Mouse (Mus musculus): ENCODE measurements around the gene Drap1. TPM values are rescaled to one million over a fixed set of nuclear protein-coding genes. Genes with fewer than 3 reads are reported as not detected.

Drap1 gene
- total RNA-seq, 1 experiment from 2014 or later = 91.6 TPM

DNA sequence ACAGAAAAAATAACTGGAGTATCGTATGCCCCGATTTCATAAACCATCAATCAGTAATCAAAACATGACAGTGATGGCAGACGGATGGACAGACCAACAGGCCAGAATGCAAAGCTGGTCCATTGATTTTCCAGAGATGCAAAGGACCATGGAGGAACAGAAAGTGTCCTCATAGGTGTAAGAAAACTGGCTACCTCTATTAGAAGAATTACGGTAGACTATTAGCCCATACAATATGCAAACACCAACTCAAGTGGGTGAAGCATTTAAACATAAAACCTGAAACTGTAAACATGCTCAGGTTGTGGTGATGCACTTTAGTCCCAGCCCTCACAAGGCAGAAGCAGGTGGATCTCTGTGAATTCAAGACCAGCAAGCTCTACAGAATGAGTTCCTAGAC is 29.4 kb downstream of the Drap1 start:
- ATAC-seq (ENCODE audit: extremely low read depth, insufficient number of reproducible peaks, low FRiP score, poor library complexity, severe bottlenecking) = no peak

DNA sequence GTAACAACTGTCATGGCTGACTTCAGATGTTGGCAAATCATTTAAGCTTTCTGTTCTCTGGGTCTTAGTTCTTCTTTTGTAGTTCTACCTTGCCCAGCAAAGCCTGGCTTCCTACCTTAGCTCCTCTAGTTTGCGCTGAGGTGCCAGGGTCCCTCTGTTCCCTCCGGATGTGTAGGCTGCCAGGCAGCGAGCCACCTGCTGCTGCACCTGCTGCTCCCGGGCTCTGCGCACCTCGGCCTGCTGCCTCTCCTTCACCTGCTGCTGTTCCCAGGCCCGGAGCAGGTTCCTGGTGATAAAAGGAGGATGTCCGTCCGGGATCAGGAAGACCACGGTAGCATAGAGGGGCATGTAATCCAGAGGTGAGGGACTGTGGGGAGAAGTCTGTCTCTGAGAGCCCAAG is 30.6 kb downstream of the Drap1 start:
- no peak for ATAC-seq (ENCODE audit: extremely low read depth, insufficient number of reproducible peaks, low FRiP score, poor library complexity, severe bottlenecking)

DNA sequence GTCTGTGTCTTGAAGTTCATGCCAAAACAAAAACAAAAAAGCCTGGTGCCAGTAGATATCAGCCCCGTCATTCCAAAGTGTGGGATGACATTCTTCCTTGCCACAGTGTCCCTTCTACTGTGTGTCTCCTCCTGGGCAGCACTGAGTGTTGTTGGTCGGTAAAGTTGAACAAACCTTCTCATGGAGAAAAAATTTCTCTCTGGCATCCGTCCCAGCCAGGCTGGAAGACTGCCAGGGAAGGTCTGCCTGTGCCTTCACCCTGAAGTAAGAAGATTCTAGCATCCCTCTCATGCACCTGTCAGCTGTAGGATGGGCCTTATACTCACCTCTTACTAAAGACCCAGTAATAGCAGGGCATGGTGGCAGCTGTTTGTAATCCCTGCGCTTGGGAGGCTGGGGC is 31.9 kb downstream of the Drap1 start:
- ATAC-seq (ENCODE audit: extremely low read depth, insufficient number of reproducible peaks, low FRiP score, poor library complexity, severe bottlenecking) = no peak

DNA sequence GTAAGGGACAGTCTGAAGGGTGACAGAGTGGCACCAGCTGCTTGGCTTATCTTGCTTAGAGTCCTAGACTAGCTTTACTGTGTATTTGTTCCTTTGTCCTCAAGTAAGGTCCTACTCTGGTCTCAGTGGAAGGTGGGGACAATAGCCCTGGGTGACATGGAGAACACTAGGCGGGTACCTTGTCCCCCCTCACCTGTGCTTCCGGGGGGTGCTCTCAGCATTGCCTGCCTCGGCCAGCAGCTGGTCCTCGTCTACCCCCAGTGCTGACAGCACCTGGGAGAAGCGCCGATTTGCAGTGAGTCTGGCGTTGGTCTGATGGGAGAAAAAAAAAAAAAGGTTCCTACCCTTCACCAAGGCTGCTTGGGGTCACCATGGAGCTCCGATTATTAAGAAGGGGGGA is 34.4 kb downstream of the Drap1 start:
- ATAC-seq (ENCODE audit: extremely low read depth, insufficient number of reproducible peaks, low FRiP score, poor library complexity, severe bottlenecking) = no peak

DNA sequence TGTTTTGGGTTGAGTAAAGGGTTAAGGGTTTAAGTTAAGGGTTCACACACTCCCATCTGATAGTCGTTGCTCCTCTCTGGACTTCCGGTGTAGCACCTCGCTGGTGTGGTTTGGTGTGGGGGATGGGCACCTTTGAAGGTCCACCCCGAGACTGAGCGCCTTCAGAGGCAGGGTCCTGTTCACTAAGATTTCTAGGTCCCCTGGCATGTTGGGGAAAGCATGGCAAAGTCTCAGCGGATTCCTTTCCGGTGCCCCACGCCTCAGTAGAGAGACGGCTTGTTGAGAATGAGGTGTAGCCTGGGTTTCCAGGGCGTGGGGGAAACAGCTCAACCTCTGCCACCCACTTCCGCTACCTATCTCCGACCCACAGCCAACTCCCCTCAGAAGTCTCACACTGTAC is 35.1 kb downstream of the Drap1 start:
- ATAC-seq (ENCODE audit: extremely low read depth, insufficient number of reproducible peaks, low FRiP score, poor library complexity, severe bottlenecking) = peak; percentile 57

DNA sequence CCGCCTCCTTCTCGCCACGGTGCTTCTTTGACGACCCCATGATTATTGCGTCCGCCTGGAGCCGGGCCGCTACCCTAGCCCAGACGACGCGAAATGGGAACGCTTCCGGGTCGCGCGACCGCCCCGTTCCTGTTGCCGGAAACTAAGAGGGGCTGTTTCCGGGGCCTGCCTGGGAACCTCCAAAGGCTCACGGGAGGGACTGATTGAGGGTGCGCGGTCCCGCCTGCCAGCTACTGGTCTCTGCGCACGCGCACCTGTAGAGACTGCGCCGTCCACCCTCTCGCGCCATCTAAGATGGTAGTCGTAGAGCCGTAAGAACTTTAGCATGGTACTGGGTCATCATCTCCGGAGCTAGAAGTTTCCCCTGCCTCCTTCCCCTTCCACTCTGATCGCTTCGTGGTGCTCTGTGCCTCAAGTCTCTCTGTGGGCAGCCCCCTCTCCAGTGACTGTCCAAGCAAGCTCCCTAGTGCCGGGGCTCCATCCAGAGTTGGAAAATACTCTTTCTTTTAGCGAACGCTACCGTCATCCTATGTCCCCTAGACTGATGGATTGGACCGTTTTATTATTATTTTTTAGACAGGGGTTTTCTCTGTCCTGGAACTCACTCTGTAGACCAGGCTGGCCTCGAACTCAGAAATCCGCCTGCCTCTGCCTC is 36.1 kb downstream of the Drap1 start, which contains the start of gene Sart1:
Gene Sart1 (minus strand): TSS at position 116 of the 655 bp plus-strand sequence.
- peak; percentile 86 for ATAC-seq (ENCODE audit: extremely low read depth, insufficient number of reproducible peaks, low FRiP score, poor library complexity, severe bottlenecking)

DNA sequence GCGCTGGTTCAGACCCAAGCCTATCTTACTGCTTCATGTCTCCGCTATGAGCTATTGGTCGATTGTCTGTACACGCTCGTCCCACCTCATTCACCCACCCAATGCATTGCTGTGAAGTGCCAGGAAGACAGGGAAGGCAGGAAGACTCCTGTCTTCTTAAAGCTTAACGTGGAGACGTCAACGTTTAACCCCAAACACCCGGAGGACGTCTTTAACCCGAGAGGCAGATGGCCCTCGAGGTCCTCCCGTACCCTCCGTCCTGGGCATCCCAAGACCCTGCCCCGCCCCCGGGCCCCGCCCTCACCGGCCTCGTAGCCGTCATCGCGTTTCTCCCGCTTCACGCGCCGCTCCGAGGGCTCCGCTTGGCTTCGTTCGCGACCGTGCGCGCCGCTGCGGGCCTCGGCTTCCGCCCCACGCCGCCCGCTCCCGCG is 36.8 kb downstream of the Drap1 start:
- ATAC-seq (ENCODE audit: extremely low read depth, insufficient number of reproducible peaks, low FRiP score, poor library complexity, severe bottlenecking) = no peak

DNA sequence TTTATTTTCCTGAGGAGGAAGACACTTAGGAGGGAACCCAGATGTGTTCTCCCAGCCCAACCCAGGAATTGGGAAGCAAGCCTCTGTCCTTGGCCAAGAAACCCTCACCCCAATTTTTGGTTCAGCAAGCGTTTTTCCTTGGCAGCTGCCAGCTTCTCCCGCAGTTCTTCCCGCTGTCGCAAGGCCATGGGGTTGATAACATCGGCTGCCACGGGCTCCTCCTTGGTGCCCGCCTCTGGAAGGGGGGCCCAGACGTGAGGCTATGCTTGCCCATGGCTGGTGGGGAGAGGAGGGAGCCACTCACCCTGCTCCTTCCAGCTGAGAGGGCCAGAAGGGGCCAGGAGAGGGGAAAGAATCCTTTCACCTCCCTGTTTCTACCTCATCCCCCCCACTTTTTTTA is 40.1 kb downstream of the Drap1 start:
- ATAC-seq (ENCODE audit: extremely low read depth, insufficient number of reproducible peaks, low FRiP score, poor library complexity, severe bottlenecking) = no peak

DNA sequence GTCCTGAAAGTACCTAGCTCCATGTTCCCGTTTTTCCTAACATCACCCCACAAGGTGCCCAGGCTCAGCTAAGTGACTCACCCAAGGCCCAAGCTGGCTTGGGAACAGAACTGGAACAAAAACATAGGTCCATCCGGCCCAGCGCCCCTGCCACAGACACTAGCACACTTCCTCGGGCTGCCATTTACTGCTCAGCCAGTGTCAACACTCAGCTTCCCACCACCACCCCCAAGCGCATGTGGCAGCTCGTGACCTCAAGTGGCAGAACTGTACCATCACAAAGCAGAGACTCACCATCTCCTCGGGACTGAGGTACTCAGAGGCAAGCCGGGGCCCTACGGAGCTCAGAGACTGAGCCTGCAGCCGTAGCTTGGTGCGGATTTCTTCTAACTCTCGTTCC is 41.5 kb downstream of the Drap1 start:
- no peak for ATAC-seq (ENCODE audit: extremely low read depth, insufficient number of reproducible peaks, low FRiP score, poor library complexity, severe bottlenecking)

DNA sequence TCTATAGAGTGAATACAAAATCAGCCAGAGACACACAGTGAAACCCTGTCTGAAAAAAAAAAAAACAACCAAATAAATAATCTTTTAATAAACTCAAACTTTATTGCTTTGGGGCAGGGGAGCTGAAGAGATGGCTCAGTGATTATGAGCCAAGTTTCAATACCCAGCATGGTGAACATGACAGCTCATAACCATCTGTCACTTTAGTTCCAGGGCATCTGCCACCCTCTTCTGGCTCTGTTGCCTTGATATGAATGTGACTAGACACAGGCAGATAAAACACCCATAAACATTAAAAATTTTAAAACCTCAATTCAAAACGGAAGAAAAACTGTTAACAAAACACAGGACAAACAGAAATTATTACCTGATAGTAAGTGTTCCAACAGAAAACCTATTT is 47.3 kb downstream of the Drap1 start:
- ATAC-seq (ENCODE audit: extremely low read depth, insufficient number of reproducible peaks, low FRiP score, poor library complexity, severe bottlenecking) = no peak

DNA sequence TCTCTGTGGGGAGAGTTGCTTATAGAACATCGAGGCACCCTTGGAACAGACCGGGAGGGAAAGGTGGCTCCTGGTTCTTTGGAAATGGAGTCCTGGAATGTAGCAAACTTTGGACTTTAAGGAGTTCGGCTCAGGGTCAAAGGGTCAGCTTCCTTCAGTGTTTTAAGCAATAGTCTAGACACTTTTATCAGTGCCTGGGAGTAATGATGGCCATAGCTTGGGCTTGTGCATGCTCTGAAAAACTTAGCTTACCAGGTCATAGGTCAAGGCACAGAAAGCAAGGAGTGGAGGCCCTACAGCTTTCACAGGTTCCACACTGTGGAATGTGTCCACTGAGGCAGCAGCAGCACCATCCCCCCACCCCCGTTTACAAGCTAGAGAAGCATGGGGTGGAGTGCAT is 50.0 kb downstream of the Drap1 start:
- ATAC-seq (ENCODE audit: extremely low read depth, insufficient number of reproducible peaks, low FRiP score, poor library complexity, severe bottlenecking) = no peak

DNA sequence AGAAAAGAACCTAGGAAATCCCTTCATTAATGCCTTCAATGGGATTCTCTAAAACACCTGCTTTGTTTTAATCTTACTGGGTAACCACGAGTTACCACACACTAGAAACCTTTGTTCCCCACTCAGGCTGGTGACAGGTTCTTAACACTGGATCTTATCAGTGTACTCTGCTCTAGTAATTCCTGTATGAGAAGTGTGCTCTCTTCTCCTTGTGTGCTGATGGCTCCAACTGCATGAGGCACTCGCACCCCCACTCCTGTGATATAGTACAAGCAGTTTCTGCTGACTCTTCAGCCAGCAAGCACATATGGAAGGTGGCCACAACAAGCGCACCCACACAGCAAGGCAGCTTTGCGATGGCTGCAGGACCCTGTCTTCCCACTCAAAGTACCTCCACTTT is 50.6 kb downstream of the Drap1 start:
- ATAC-seq (ENCODE audit: extremely low read depth, insufficient number of reproducible peaks, low FRiP score, poor library complexity, severe bottlenecking) = no peak

Other genes with a start within 250 kb of the Drap1 start
- gene Pacs1, start 151.9 kb downstream of the Drap1 start, total RNA-seq (2017) = 50.5 and 54.0 TPM in 2 replicates
- gene Sf3b2, start 129.5 kb downstream of the Drap1 start, total RNA-seq (2017) = 273 and 288 TPM in 2 replicates
- gene Gal3st3, start 126.6 kb downstream of the Drap1 start, total RNA-seq (2017) = not detected in 2 replicates
- not detected in 2 replicates for gene Catsper1, start 89.2 kb downstream of the Drap1 start, total RNA-seq (2017)
- 1.4 TPM in 1 of 2 replicates, not detected in the other for gene Cst6, start 75.4 kb downstream of the Drap1 start, total RNA-seq (2017)
- 31.6 and 36.8 TPM in 2 replicates for gene Eif1ad, start 58.2 kb downstream of the Drap1 start, total RNA-seq (2017)
- 15.2 and 17.9 TPM in 2 replicates for gene Banf1, start 57.8 kb downstream of the Drap1 start, total RNA-seq (2017)
- 135 and 147 TPM in 2 replicates for gene Sart1, start 36.3 kb downstream of the Drap1 start, total RNA-seq (2017)
- gene Tsga10ip, start 22.5 kb downstream of the Drap1 start, total RNA-seq (2017) = 1.5 TPM in 1 of 2 replicates, not detected in the other
- gene AI837181, start 165 bp upstream of the Drap1 start, total RNA-seq (2017) = 21.1 and 22.2 TPM in 2 replicates
- gene Fosl1, start 22.6 kb upstream of the Drap1 start, total RNA-seq (2017) = not detected in 2 replicates
- gene Ccdc85b, start 32.9 kb upstream of the Drap1 start, total RNA-seq (2017) = 2.3 and 2.8 TPM in 2 replicates
- 133 and 137 TPM in 2 replicates for gene Fibp, start 35.6 kb upstream of the Drap1 start, total RNA-seq (2017)
- 11.1 and 11.2 TPM in 2 replicates for gene Ctsw, start 43.5 kb upstream of the Drap1 start, total RNA-seq (2017)
- gene Efemp2, start 49.0 kb upstream of the Drap1 start, total RNA-seq (2017) = 0.70 TPM in 1 of 2 replicates, not detected in the other
- gene Mus81, start 63.4 kb upstream of the Drap1 start, total RNA-seq (2017) = 19.0 and 22.0 TPM in 2 replicates
- 1,009 and 1,084 TPM in 2 replicates for gene Cfl1, start 65.5 kb upstream of the Drap1 start, total RNA-seq (2017)
- gene 1700020D05Rik, start 78.8 kb upstream of the Drap1 start, total RNA-seq (2017) = 0.86 and 5.0 TPM in 2 replicates
- 7.4 and 11.3 TPM in 2 replicates for gene Snx32, start 85.6 kb upstream of the Drap1 start, total RNA-seq (2017)
- gene Ovol1, start 135.7 kb upstream of the Drap1 start, total RNA-seq (2017) = 0.23 and 0.25 TPM in 2 replicates
- gene Ap5b1, start 143.0 kb upstream of the Drap1 start, total RNA-seq (2017) = 14.6 and 18.0 TPM in 2 replicates
- gene Rnaseh2c, start 176.9 kb upstream of the Drap1 start, total RNA-seq (2017) = 50.5 and 64.0 TPM in 2 replicates
- 77.8 and 89.0 TPM in 2 replicates for gene Kat5, start 185.3 kb upstream of the Drap1 start, total RNA-seq (2017)
- gene Rela, start 212.5 kb upstream of the Drap1 start, total RNA-seq (2017) = 143 and 145 TPM in 2 replicates
- 199 and 249 TPM in 2 replicates for gene Sipa1, start 238.7 kb upstream of the Drap1 start, total RNA-seq (2017)